Mouse (Mus musculus): ENCODE results near the gene Gpr3.

The Gpr3 gene

DNA sequence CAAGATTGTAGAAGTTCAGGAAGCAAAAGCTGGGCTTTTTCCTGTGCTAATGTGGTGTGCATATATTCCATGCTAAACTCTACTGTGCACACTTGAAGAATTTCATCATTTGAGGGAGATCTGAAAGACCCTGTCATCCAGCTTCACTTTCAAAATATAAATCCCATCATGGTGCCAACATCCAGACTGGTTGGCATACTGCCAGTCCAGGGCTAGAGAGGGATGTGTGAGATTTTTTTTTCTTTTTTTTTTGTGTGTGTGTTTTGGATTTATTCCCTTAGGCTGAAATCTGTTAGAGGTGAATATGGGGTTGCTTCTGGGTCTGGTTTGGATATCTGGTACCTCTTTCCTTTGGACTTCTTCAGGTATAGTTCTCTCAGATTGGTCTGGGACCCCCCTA, 41.7 kb downstream of the Gpr3 start:
- DNase-seq (ENCODE audit: low spot score in 2 of 2) = no peak

DNA sequence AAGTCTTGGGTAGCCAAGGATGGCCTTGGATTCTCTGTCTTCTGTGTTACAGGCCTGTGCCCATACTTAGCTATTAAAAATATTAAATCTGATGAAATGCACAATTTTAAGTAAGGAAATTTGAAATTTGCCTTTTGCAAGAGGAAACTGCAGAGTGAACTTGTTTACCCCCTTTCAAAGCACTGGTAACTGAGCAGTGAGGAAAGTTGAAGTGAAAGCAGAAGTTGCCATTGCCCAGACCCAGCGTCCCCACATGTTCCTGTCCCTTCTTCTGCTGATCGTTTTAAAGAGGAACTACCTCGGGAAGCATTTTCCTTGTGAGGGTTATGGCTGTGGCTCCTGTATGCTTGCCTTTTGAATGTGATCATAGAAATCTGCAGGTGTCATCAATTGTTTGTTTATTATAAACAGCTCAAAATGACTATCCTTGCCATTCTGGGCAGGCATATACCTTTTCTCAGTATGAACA, 42.2 kb downstream of the Gpr3 start:
- DNase-seq (ENCODE audit: low spot score in 2 of 2) = no peak

DNA sequence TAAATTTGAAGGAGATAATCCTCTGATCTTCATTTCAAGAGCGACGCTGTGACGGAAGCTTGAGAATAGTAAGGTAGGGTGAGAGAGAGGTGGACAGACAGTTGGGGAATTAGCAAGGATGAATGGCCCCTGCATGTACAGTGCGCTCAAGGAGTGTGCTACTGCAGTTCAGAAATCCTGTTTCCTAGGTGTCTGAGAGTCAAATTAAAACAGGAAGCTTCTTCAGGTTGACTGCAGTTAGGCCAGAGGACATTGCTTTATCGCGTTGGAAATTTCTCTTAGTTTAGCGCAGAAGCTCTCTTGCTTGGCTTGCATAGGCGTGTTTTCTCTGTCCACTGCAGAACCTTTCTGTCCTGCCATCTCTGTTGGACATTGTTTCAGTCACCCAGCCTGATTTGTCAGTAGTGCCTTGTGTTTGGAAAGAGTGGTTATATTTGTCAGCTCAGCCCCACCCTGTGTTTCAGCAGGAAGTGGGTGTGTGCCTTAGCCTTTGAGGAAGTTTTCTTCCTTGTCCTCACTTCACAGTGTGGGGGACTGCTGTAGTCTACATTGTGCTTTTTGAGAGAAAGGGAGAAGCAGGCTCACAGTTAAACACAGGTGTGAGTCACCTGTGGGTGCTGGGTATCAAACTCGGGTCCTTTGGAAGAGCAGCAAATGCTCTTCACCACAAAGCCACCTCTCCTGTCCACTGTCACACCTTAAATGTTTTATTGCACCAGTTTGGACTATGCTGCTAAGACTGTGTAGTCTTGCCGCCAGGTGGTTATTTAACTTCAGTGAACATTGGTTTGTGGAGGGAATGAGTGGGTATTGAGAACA, 42.9 kb downstream of the Gpr3 start:
- DNase-seq (ENCODE audit: low spot score in 2 of 2) = no peak

DNA sequence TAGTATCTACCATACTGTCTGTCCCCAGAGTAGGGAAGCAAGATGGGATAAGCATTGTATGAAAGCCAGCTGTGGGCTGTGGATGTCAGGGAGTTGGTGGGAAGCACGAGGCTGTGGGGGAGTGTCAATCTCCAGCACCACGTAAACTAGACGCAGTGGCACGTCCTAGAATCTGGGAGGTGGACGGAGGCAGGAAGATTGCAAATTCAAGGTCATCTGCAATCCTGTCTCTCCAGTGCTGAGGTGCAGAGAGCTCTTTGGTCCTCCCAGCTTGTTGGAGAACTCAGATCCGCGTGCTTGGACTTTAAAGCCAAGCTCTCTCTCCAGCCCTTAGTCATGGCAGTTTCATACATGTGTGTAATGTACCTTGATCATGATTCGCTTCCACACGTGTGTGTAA, 45.6 kb downstream of the Gpr3 start:
- DNase-seq (ENCODE audit: low spot score in 2 of 2) = no peak

DNA sequence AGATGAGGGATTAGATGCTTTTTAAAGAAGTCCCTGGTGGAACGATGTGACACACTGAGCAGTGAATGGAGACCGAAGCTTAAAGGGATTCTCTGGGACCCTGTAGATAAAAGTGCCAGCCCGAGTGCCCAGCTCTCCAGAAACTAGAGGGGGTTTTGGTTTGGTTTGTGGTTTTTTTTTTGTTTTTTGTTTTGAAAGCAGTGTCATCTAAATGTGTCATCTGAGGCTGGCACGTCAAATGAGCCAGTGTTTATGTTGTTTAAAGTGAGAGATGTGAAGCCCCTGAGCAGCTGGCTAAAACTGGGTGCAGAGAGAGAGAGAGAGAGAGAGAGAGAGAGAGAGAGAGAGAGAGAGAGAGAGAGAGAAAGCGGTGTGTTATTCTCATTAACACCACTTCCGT, 50.1 kb downstream of the Gpr3 start:
- DNase-seq (ENCODE audit: low spot score in 2 of 2) = no peak

DNA sequence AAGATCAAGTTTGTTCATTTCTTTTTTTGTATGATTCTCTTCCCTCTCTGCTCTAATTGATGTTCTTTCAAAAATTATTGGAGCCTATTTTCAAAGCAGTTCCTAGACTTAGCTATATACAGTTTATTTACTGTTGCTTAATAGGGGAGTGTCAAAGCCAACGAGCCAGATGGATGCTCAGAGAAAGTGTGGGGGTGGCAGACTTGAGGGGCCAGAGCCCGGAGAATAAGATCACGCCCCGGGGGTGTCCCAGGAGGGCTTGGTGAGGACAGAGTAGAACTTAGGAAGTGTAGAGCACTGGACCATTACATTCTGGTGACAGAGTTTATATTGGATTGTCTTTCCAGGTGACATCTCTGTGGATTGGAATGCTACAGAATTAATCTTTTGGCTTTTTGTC, 51.5 kb downstream of the Gpr3 start:
- DNase-seq (ENCODE audit: low spot score in 2 of 2) = no peak

DNA sequence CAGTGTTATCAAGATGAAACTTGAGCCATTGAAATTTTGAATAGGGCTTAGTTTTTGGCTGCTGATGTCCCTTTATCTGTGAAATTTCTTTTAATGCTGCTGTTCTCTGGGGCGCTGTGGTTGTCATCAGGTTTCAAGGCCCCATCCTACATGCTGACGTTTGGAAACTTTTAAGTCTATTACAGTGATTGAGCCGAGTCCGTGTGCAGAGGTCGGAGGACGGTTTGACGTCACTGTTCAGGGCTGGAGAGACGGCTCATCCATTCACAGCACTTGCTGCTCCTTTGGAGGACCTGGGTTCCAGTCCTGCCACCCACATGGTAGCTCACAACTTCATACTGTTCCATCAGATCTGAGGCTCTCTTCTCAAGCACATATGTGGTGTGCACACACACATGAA, 52.1 kb downstream of the Gpr3 start:
- no peak for DNase-seq (ENCODE audit: low spot score in 2 of 2)

DNA sequence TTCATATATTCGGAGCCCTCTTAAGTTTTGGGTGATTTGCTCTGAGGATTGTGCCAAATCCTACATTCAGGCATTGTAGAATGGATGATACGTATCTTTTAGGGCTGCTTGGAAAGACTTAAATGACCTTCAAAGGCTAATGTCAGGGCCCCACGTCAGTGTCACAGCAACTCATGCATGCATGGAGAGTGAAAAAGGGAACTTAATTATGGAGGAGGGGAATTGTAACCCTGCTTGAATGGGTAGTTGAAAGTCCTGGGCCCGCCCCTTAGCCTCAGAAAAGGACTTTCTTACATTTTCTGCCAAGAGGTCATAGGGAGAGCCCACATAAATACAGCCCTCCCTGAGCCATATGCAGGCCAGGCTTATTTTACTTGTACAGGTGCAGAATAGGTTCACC, 52.7 kb downstream of the Gpr3 start:
- DNase-seq (ENCODE audit: low spot score in 2 of 2) = no peak

Data from urinary bladder, postnatal 4 days (tissue).